ENCODE assay signal across 1 mouse cellular context in genomic region chr6:136518537-136519246, GRCm38 (mm10).
A peak's percentile ranks its signal among the peaks of the same experiment; 100 is the strongest.
TF ChIP-seq lines count a peak whose summit lies in the region.

No protein-coding gene starts in this region.

TF ChIP-seq in MEL, 35 proteins besides CTCF, POLR2A, EP300 and RAD21 (continued from another document):
- TF ChIP-seq CHD1 (IDR thresholded peaks at IDR 0.05; ENCODE audit: low read depth, low read length) (no peak), MYB (IDR thresholded peaks at IDR 0.05; ENCODE audit: low read depth, low read length) (peak; percentile 72; the same call in 1 of the 2 replicates), GATA1 (IDR thresholded peaks at IDR 0.05; ENCODE audit: low read depth, low read length) (no peak), TBP (IDR thresholded peaks at IDR 0.05; ENCODE audit: low read depth, low read length) (peak; percentile 57), MXI1 (IDR thresholded peaks at IDR 0.05; ENCODE audit: low read depth, low read length) (no peak), E2F4 (IDR thresholded peaks at IDR 0.05; ENCODE audit: borderline replicate concordance, low read depth, low read length) (no peak), BHLHE40 (IDR thresholded peaks at IDR 0.05; ENCODE audit: borderline replicate concordance, low read depth, low read length) (peak; percentile 84; the same call in 1 of the 2 replicates), POLR2AphosphoS2 (IDR thresholded peaks at IDR 0.05; ENCODE audit: low read length) (peak; percentile 69; the same call in 1 of the 2 replicates), SMC3 (IDR thresholded peaks at IDR 0.05; ENCODE audit: low read depth, low read length) (peak; percentile 33), POLR2AphosphoS5 (IDR thresholded peaks at IDR 0.05; ENCODE audit: borderline replicate concordance, low read depth, low read length) (no peak; the same call in 1 of the 2 replicates), HCFC1 (IDR thresholded peaks at IDR 0.05; ENCODE audit: low read depth, low read length) (peak; percentile 22), JUND (IDR thresholded peaks at IDR 0.05; ENCODE audit: low read depth, low read length) (no peak), MAZ (IDR thresholded peaks at IDR 0.05; ENCODE audit: low read depth, low read length) (no peak), SIN3A (IDR thresholded peaks at IDR 0.05; ENCODE audit: low read length) (peak; percentile 48; the same call in 1 of the 2 replicates), MEF2A (IDR thresholded peaks at IDR 0.05; ENCODE audit: extremely low read depth, insufficient replicate concordance, low read depth, low read length, poor library complexity, severe bottlenecking) (no peak), TCF12 (IDR thresholded peaks at IDR 0.05; ENCODE audit: low read depth, low read length) (no peak), TAL1 (IDR thresholded peaks at IDR 0.05; ENCODE audit: low read length) (no peak)
